Mouse (Mus musculus): ENCODE results near the gene Vstm5.

The Vstm5 gene

GRCm38 (mm10) chr9:15308254-15308653 is 69.4 kb downstream of the Vstm5 start:
- DNase-seq (ENCODE audit: low read depth, low spot score), result no peak
